8 mouse cellular contexts compared by ENCODE assay signal in genomic region chr7:80371041-80371751, GRCm38 (mm10). TPM values are rescaled to one million over a fixed set of nuclear protein-coding genes. Genes with fewer than 3 reads are reported as not detected.
A peak's percentile ranks its signal among the peaks of the same experiment; 100 is the strongest.
DNase-seq lines count a peak whose midpoint lies in the region; ATAC-seq and TF ChIP-seq lines count a peak whose summit lies in the region.

Gene Man2a2, minus strand, starts transcription at chr7:80371375.

- H3K9ac ChIP-seq in intestine, embryonic 15.5 days, result peak within 1 kb of the TSS; percentile 76

- DNase-seq in gastrocnemius, postnatal 4 days (ENCODE audit: low spot score in 2 of 2), result peak; percentile 80 to 85
- DNase-seq in left cerebral cortex, postnatal 36 days (ENCODE audit: low spot score in 2 of 2), result peak; percentile 72 to 83
- peak; percentile 72 for DNase-seq in mesoderm, embryonic 11.5 days (ENCODE audit: low read depth, low spot score)
- DNase-seq in right cerebral cortex, postnatal 25 days, result peak; percentile 85
- DNase-seq in yolk sac, embryonic 10.5 days (ENCODE audit: low spot score), result peak; percentile 41

- WGBS in intestine, embryonic 15.5 days, result under 1% methylated on average over 80 of the region's 86 CpGs

- TF ChIP-seq POLR2A in cortical plate, adult 2 months (IDR thresholded peaks at IDR 0.05; ENCODE audit: extremely low read depth, insufficient read depth, low read length), result no peak

- H3K9me3 ChIP-seq in intestine, embryonic 15.5 days, result no peaks in the 10 kb centered on the region

- TF ChIP-seq CTCF in cortical plate, adult 2 months (IDR thresholded peaks at IDR 0.05; ENCODE audit: extremely low read depth, insufficient read depth, low read length), result peak; percentile 28; the same call in 1 of the 2 replicates

- ATAC-seq in activated CD4-positive, CD25-positive, alpha-beta regulatory T cell, adult 4 months, result peak; percentile 34
- peak; percentile 76 for ATAC-seq in intestine, embryonic 15.5 days

- H3K4me2 ChIP-seq in intestine, embryonic 15.5 days (replicated peaks), result peak within 1 kb of the TSS; percentile 87

- intact Hi-C loops in left cerebral cortex, postnatal 36 days (cut with DNase I), result no loop called here

- no peaks in the 10 kb centered on the region for H3K27me3 ChIP-seq in intestine, embryonic 15.5 days (replicated peaks)

- H3K36me3 ChIP-seq in intestine, embryonic 15.5 days, result peaks cover 22% of the 10 kb centered on the region

- peaks cover 5% of the 10 kb centered on the region; the same call in 1 of the 2 replicates for H3K4me1 ChIP-seq in cortical plate, adult 2 months (ENCODE audit: control insufficient read depth, insufficient read depth, low read length)
- peaks cover 16% of the 10 kb centered on the region for H3K4me1 ChIP-seq in intestine, embryonic 15.5 days (replicated peaks)

- H3K27ac ChIP-seq in cortical plate, adult 2 months (ENCODE audit: insufficient read depth, low read length), result peak within 1 kb of the TSS; percentile 77
- peak within 1 kb of the TSS; percentile 84 for H3K27ac ChIP-seq in intestine, embryonic 15.5 days

- H3K4me3 ChIP-seq in cortical plate, adult 2 months (ENCODE audit: insufficient read depth, low read length), result peak within 1 kb of the TSS; percentile 53
- H3K4me3 ChIP-seq in intestine, embryonic 15.5 days (replicated peaks), result peak within 1 kb of the TSS; percentile 95

RNA-seq across cellular contexts. Expression of gene Man2a2, which starts in this region (rescaled TPM):
- 10 to 100 TPM; 15.8 to 21.8 TPM for polyA plus RNA-seq in activated CD4-positive, CD25-positive, alpha-beta regulatory T cell, adult 4 months (2017; shearing (Covaris generic))
- 112 and 115 TPM in 2 replicates for polyA plus RNA-seq in cortical plate, adult 2 months (2012; rRNA removed)
- 10 to 100 TPM; 87.2 to 91.1 TPM for total RNA-seq in gastrocnemius, postnatal 4 days (2021)
- 13.1 and 14.7 TPM in 2 replicates for polyA plus RNA-seq in intestine, embryonic 15.5 days (2015; fragmentation: Nextera tagmentation; extraction: Ambion mirVana)
- 100 to 1,000 TPM; 128 to 158 TPM for total RNA-seq in left cerebral cortex, postnatal 36 days (2021)

Comparison
In these comparisons a context has a peak if more than half of its experiments do, and no peak if none do; other contexts are left out.
1. Peak in every context shown above with its lines: DNase-seq, ATAC-seq, H3K4me3 ChIP-seq and H3K27ac ChIP-seq.